Mouse (Mus musculus): ENCODE data around the gene Grhl3. TPM values are rescaled to one million over a fixed set of nuclear protein-coding genes. Genes with fewer than 3 reads are reported as not detected.

Grhl3 gene
- total RNA-seq (2012; rRNA removed), result not detected in 2 replicates
- total RNA-seq (2014; rRNA removed), result not detected in 2 replicates
- not detected in 2 replicates for polyA plus RNA-seq (2012; ENCODE audit: insufficient read length, low read depth)

- H3K4me1 ChIP-seq (ENCODE audit: control insufficient read depth in 1 of 2, insufficient read depth in 2 of 2), result peaks cover 14 to 37% of the 10 kb centered on the region in 2 experiments
- dilution Hi-C loops (cut with MboI; ENCODE audit: extremely low pct_ligation_motif_present, extremely low pct_unique_long_range_greater_than_20kb, low sequenced_read_pairs), result no loop called here
- no peak within 1 kb of the TSS for H3K9ac ChIP-seq (ENCODE audit: insufficient read depth, low read depth)
- peak within 1 kb of the TSS in 1 of 3 experiments; percentile 8 for H3K4me3 ChIP-seq (replicated peaks in 1 of 3; ENCODE audit: low read depth in 2 of 3, low read length in 2 of 3, poor library complexity in 1 of 3)
- H3K36me3 ChIP-seq (replicated peaks in 1 of 2; ENCODE audit: control insufficient read depth in 1 of 2, insufficient read depth in 1 of 2, low read length in 1 of 2), result no peaks in the 10 kb centered on the region
- H3K79me2 ChIP-seq (replicated peaks; ENCODE audit: control insufficient read depth, extremely low read depth, insufficient read depth, poor library complexity, severe bottlenecking), result no peaks in the 10 kb centered on the region
- H3K27ac ChIP-seq (ENCODE audit: insufficient read depth, low read depth), result no peak within 1 kb of the TSS
- in situ Hi-C loops (cut with MboI; ENCODE audit: low pct_ligation_motif_present, low pct_unique_long_range_greater_than_20kb, low sequenced_read_pairs), result no loop called here
- no peaks in the 10 kb centered on the region for H3K9me3 ChIP-seq (replicated peaks; ENCODE audit: low read length)
- no peak for TF ChIP-seq ZKSCAN1 (IDR thresholded peaks at IDR 0.05; ENCODE audit: borderline replicate concordance, low read depth, low read length)
- no peak for TF ChIP-seq KAT2A (IDR thresholded peaks at IDR 0.05; ENCODE audit: insufficient replicate concordance, low read length)
- no peak for TF ChIP-seq MEF2A (IDR thresholded peaks at IDR 0.05; ENCODE audit: borderline replicate concordance, low read depth, low read length)
- peak within 1 kb of the TSS; percentile 60; the same call in 1 of the 2 replicates for H3K4me2 ChIP-seq (ENCODE audit: insufficient read depth, low read depth, poor library complexity, severe bottlenecking)
- peaks cover 94% of the 10 kb centered on the region for H3K27me3 ChIP-seq (replicated peaks)
- no peak for DNase-seq (ENCODE audit: extremely low read depth)
Measured at GRCm38 (mm10) chr4:135573251-135573808, at the start of gene Grhl3. TSS of gene Grhl3 (minus strand) at chr4:135573630.

- TF ChIP-seq KAT2A (IDR thresholded peaks at IDR 0.05; ENCODE audit: insufficient replicate concordance, low read length), result no peak
- TF ChIP-seq IRF4 (IDR thresholded peaks at IDR 0.05; ENCODE audit: low read depth, low read length), result no peak
- Histone ChIP-seq H3K4me3 (replicated peaks in 1 of 3; ENCODE audit: low read depth in 2 of 3, low read length in 2 of 3, poor library complexity in 1 of 3) (no peak overlapping the region), H3K27me3 (replicated peaks) (peaks cover 26% of the 10 kb centered on the region), H3K4me1 (ENCODE audit: control insufficient read depth in 1 of 2, insufficient read depth in 2 of 2) (peaks cover 27 to 53% of the 10 kb centered on the region in 2 experiments), H3K79me2 (replicated peaks; ENCODE audit: control insufficient read depth, extremely low read depth, insufficient read depth, poor library complexity, severe bottlenecking) (no peaks in the 10 kb centered on the region), H3K9ac (ENCODE audit: insufficient read depth, low read depth) (no peak overlapping the region), H3K9me3 (replicated peaks; ENCODE audit: low read length) (peaks cover 16% of the 10 kb centered on the region), H3K4me2 (ENCODE audit: insufficient read depth, low read depth, poor library complexity, severe bottlenecking) (no peak overlapping the region), H3K27ac (ENCODE audit: insufficient read depth, low read depth) (no peak overlapping the region), H3K36me3 (replicated peaks in 1 of 2; ENCODE audit: control insufficient read depth in 1 of 2, insufficient read depth in 1 of 2, low read length in 1 of 2) (no peaks in the 10 kb centered on the region)
- no peak for DNase-seq (ENCODE audit: extremely low read depth)
- dilution Hi-C loops (cut with MboI; ENCODE audit: extremely low pct_ligation_motif_present, extremely low pct_unique_long_range_greater_than_20kb, low sequenced_read_pairs), result no loop called here
- in situ Hi-C loops (cut with MboI; ENCODE audit: low pct_ligation_motif_present, low pct_unique_long_range_greater_than_20kb, low sequenced_read_pairs), result no loop called here
Measured at GRCm38 (mm10) chr4:135622290-135622689, 48.9 kb upstream of the Grhl3 start.

- dilution Hi-C loops (cut with MboI; ENCODE audit: extremely low pct_ligation_motif_present, extremely low pct_unique_long_range_greater_than_20kb, low sequenced_read_pairs) (no loop called here), in situ Hi-C loops (cut with MboI; ENCODE audit: low pct_ligation_motif_present, low pct_unique_long_range_greater_than_20kb, low sequenced_read_pairs) (no loop called here)
- Histone ChIP-seq H3K27ac (ENCODE audit: insufficient read depth, low read depth) (no peak overlapping the region), H3K9me3 (replicated peaks; ENCODE audit: low read length) (peaks cover 9% of the 10 kb centered on the region), H3K79me2 (replicated peaks; ENCODE audit: control insufficient read depth, extremely low read depth, insufficient read depth, poor library complexity, severe bottlenecking) (no peaks in the 10 kb centered on the region), H3K27me3 (replicated peaks) (peaks cover 24% of the 10 kb centered on the region), H3K4me3 (replicated peaks in 1 of 3; ENCODE audit: low read depth in 2 of 3, low read length in 2 of 3, poor library complexity in 1 of 3) (no peak overlapping the region), H3K9ac (ENCODE audit: insufficient read depth, low read depth) (no peak overlapping the region), H3K4me1 (ENCODE audit: control insufficient read depth in 1 of 2, insufficient read depth in 2 of 2) (peaks cover 17 to 51% of the 10 kb centered on the region in 2 experiments), H3K36me3 (replicated peaks in 1 of 2; ENCODE audit: control insufficient read depth in 1 of 2, insufficient read depth in 1 of 2, low read length in 1 of 2) (no peaks in the 10 kb centered on the region), H3K4me2 (ENCODE audit: insufficient read depth, low read depth, poor library complexity, severe bottlenecking) (no peak overlapping the region)
- no peak for TF ChIP-seq GABPA (IDR thresholded peaks at IDR 0.05; ENCODE audit: insufficient replicate concordance, low read depth, low read length)
- TF ChIP-seq MXI1 (IDR thresholded peaks at IDR 0.05; ENCODE audit: low read depth, low read length), result no peak
- TF ChIP-seq MEF2A (IDR thresholded peaks at IDR 0.05; ENCODE audit: borderline replicate concordance, low read depth, low read length), result no peak
- TF ChIP-seq MAZ (IDR thresholded peaks at IDR 0.05; ENCODE audit: low read depth, low read length), result no peak
- no peak for DNase-seq (ENCODE audit: extremely low read depth)
Measured at GRCm38 (mm10) chr4:135620461-135620860, 47.0 kb upstream of the Grhl3 start.
